Mouse (Mus musculus): Measurements from ENCODE around the gene Tcf15. TPM values are rescaled to one million over a fixed set of nuclear protein-coding genes. Genes with fewer than 3 reads are reported as not detected.
A peak's percentile ranks its signal among the peaks of the same experiment; 100 is the strongest.

Gene Tcf15
- 0.53 and 0.96 TPM in 2 replicates for polyA plus RNA-seq (2012; rRNA removed)

- no peak for TF ChIP-seq POLR2A (IDR thresholded peaks at IDR 0.05; ENCODE audit: control insufficient read depth, low read depth, low read length)
- TF ChIP-seq CTCF (IDR thresholded peaks at IDR 0.05; ENCODE audit: control insufficient read depth, insufficient read depth, insufficient replicate concordance, low read depth, low read length), result no peak
- Histone ChIP-seq H3K27me3 (ENCODE audit: control insufficient read depth, insufficient read depth, low read length) (no peaks in the 10 kb centered on the region), H3K27ac (ENCODE audit: control insufficient read depth, insufficient read depth, low read depth, low read length) (no peak within 1 kb of the TSS), H3K4me3 (ENCODE audit: control insufficient read depth, low read depth, low read length) (peak within 1 kb of the TSS; percentile 82), H3K36me3 (ENCODE audit: control insufficient read depth, insufficient read depth, low read length) (no peaks in the 10 kb centered on the region), H3K4me1 (ENCODE audit: control insufficient read depth, insufficient read depth, low read length) (peaks cover 21% of the 10 kb centered on the region)
Observed at GRCm38 (mm10) chr2:152143279-152144157, at the start of gene Tcf15. Gene Tcf15 (plus strand): TSS chr2:152143561.

GRCm38 (mm10) chr2:152094856-152095545 lies 48.4 kb upstream of the Tcf15 start:
- Histone ChIP-seq H3K27me3 (ENCODE audit: control insufficient read depth, insufficient read depth, low read length) (no peaks in the 10 kb centered on the region), H3K36me3 (ENCODE audit: control insufficient read depth, insufficient read depth, low read length) (no peaks in the 10 kb centered on the region), H3K27ac (ENCODE audit: control insufficient read depth, insufficient read depth, low read depth, low read length) (no peak overlapping the region), H3K4me3 (ENCODE audit: control insufficient read depth, low read depth, low read length) (no peak overlapping the region), H3K4me1 (ENCODE audit: control insufficient read depth, insufficient read depth, low read length) (peaks cover 16% of the 10 kb centered on the region)
- TF ChIP-seq POLR2A (IDR thresholded peaks at IDR 0.05; ENCODE audit: control insufficient read depth, low read depth, low read length) (no peak), CTCF (IDR thresholded peaks at IDR 0.05; ENCODE audit: control insufficient read depth, insufficient read depth, insufficient replicate concordance, low read depth, low read length) (no peak)

GRCm38 (mm10) chr2:152096922-152097321 lies 46.4 kb upstream of the Tcf15 start:
- Histone ChIP-seq H3K27ac (ENCODE audit: control insufficient read depth, insufficient read depth, low read depth, low read length) (no peak overlapping the region), H3K4me1 (ENCODE audit: control insufficient read depth, insufficient read depth, low read length) (peaks cover 16% of the 10 kb centered on the region), H3K36me3 (ENCODE audit: control insufficient read depth, insufficient read depth, low read length) (no peaks in the 10 kb centered on the region), H3K27me3 (ENCODE audit: control insufficient read depth, insufficient read depth, low read length) (no peaks in the 10 kb centered on the region), H3K4me3 (ENCODE audit: control insufficient read depth, low read depth, low read length) (no peak overlapping the region)
- TF ChIP-seq POLR2A (IDR thresholded peaks at IDR 0.05; ENCODE audit: control insufficient read depth, low read depth, low read length) (no peak), CTCF (IDR thresholded peaks at IDR 0.05; ENCODE audit: control insufficient read depth, insufficient read depth, insufficient replicate concordance, low read depth, low read length) (no peak)

GRCm38 (mm10) chr2:152097916-152098315 lies 45.4 kb upstream of the Tcf15 start:
- no peaks in the 10 kb centered on the region for H3K27me3 ChIP-seq (ENCODE audit: control insufficient read depth, insufficient read depth, low read length)
- H3K36me3 ChIP-seq (ENCODE audit: control insufficient read depth, insufficient read depth, low read length), result no peaks in the 10 kb centered on the region
- H3K4me1 ChIP-seq (ENCODE audit: control insufficient read depth, insufficient read depth, low read length), result peaks cover 13% of the 10 kb centered on the region
- no peak overlapping the region for H3K27ac ChIP-seq (ENCODE audit: control insufficient read depth, insufficient read depth, low read depth, low read length)
- no peak overlapping the region for H3K4me3 ChIP-seq (ENCODE audit: control insufficient read depth, low read depth, low read length)
- TF ChIP-seq CTCF (IDR thresholded peaks at IDR 0.05; ENCODE audit: control insufficient read depth, insufficient read depth, insufficient replicate concordance, low read depth, low read length), result no peak
- TF ChIP-seq POLR2A (IDR thresholded peaks at IDR 0.05; ENCODE audit: control insufficient read depth, low read depth, low read length), result no peak

GRCm38 (mm10) chr2:152099538-152099937 lies 43.8 kb upstream of the Tcf15 start:
- Histone ChIP-seq H3K36me3 (ENCODE audit: control insufficient read depth, insufficient read depth, low read length) (no peaks in the 10 kb centered on the region), H3K4me1 (ENCODE audit: control insufficient read depth, insufficient read depth, low read length) (peaks cover 3% of the 10 kb centered on the region; the same call in 1 of the 2 replicates), H3K4me3 (ENCODE audit: control insufficient read depth, low read depth, low read length) (no peak overlapping the region), H3K27ac (ENCODE audit: control insufficient read depth, insufficient read depth, low read depth, low read length) (no peak overlapping the region), H3K27me3 (ENCODE audit: control insufficient read depth, insufficient read depth, low read length) (no peaks in the 10 kb centered on the region)
- TF ChIP-seq POLR2A (IDR thresholded peaks at IDR 0.05; ENCODE audit: control insufficient read depth, low read depth, low read length) (no peak), CTCF (IDR thresholded peaks at IDR 0.05; ENCODE audit: control insufficient read depth, insufficient read depth, insufficient replicate concordance, low read depth, low read length) (no peak)

GRCm38 (mm10) chr2:152101761-152102160 lies 41.6 kb upstream of the Tcf15 start:
- no peaks in the 10 kb centered on the region for H3K27me3 ChIP-seq (ENCODE audit: control insufficient read depth, insufficient read depth, low read length)
- H3K4me3 ChIP-seq (ENCODE audit: control insufficient read depth, low read depth, low read length), result peak overlapping the region; percentile 73
- H3K27ac ChIP-seq (ENCODE audit: control insufficient read depth, insufficient read depth, low read depth, low read length), result no peak overlapping the region
- TF ChIP-seq CTCF (IDR thresholded peaks at IDR 0.05; ENCODE audit: control insufficient read depth, insufficient read depth, insufficient replicate concordance, low read depth, low read length) (no peak), POLR2A (IDR thresholded peaks at IDR 0.05; ENCODE audit: control insufficient read depth, low read depth, low read length) (peak; percentile 26; the same call in 1 of the 2 replicates)
- H3K4me1 ChIP-seq (ENCODE audit: control insufficient read depth, insufficient read depth, low read length), result peaks cover 3% of the 10 kb centered on the region
- no peaks in the 10 kb centered on the region for H3K36me3 ChIP-seq (ENCODE audit: control insufficient read depth, insufficient read depth, low read length)

- H3K27me3 ChIP-seq (ENCODE audit: control insufficient read depth, insufficient read depth, low read length), result no peaks in the 10 kb centered on the region
- TF ChIP-seq POLR2A (IDR thresholded peaks at IDR 0.05; ENCODE audit: control insufficient read depth, low read depth, low read length) (no peak), CTCF (IDR thresholded peaks at IDR 0.05; ENCODE audit: control insufficient read depth, insufficient read depth, insufficient replicate concordance, low read depth, low read length) (no peak)
- no peaks in the 10 kb centered on the region for H3K36me3 ChIP-seq (ENCODE audit: control insufficient read depth, insufficient read depth, low read length)
- no peak overlapping the region for H3K27ac ChIP-seq (ENCODE audit: control insufficient read depth, insufficient read depth, low read depth, low read length)
- peak overlapping the region; percentile 73 for H3K4me3 ChIP-seq (ENCODE audit: control insufficient read depth, low read depth, low read length)
- peaks cover 3% of the 10 kb centered on the region for H3K4me1 ChIP-seq (ENCODE audit: control insufficient read depth, insufficient read depth, low read length)
Observed at GRCm38 (mm10) chr2:152102369-152102768, 41.0 kb upstream of the Tcf15 start.
